Mouse (Mus musculus) heart, embryonic 11.5 days (tissue): ENCODE data around the gene Dlk2. TPM values are rescaled to one million over a fixed set of nuclear protein-coding genes. Genes with fewer than 3 reads are reported as not detected.

Experiments
- ATAC-seq: fragments of 200-750 bp; cut with Nextera tagmentation; replicated peaks from 2 replicates; pipeline ENCODE4 v1.8.0; 2017; ENCODE audit warnings: moderate library complexity; ENCODE audit not compliant: insufficient number of reproducible peaks, low FRiP score, low TSS enrichment
- H3K27ac ChIP-seq: fragments of 300-500 bp; sonication (generic); 2 replicates; pipeline ENCODE4 v1.5.1; 2014; ENCODE audit warnings: mild to moderate bottlenecking, low read depth, low read length
- H3K27me3 ChIP-seq: fragments of 300-500 bp; sonication (generic); 2 replicates; pipeline ENCODE4 v1.6.1; 2014; ENCODE audit warnings: mild to moderate bottlenecking, low read length, mixed read lengths; ENCODE audit not compliant: control insufficient read depth, insufficient read depth
- H3K36me3 ChIP-seq: fragments of 300-500 bp; sonication (generic); 2 replicates; pipeline ENCODE4 v1.6.1; 2014; ENCODE audit warnings: mild to moderate bottlenecking, low read length, moderate library complexity, mixed read lengths; ENCODE audit not compliant: control insufficient read depth, insufficient read depth
- H3K4me1 ChIP-seq: fragments of 300-500 bp; sonication (generic); 2 replicates; pipeline ENCODE4 v1.6.1; 2014; ENCODE audit warnings: low read length; ENCODE audit not compliant: control insufficient read depth, insufficient read depth
- H3K4me2 ChIP-seq: fragments of 300-500 bp; sonication (generic); 2 replicates; pipeline ENCODE4 v1.6.1; 2014; ENCODE audit warnings: mild to moderate bottlenecking, moderate library complexity
- H3K4me3 ChIP-seq: fragments of 300-500 bp; sonication (generic); 2 replicates; pipeline ENCODE4 v1.5.1; 2014; ENCODE audit warnings: low read depth, low read length
- H3K9ac ChIP-seq: fragments of 300-500 bp; sonication (generic); 2 replicates; pipeline ENCODE4 v1.6.1; 2014; ENCODE audit warnings: mild to moderate bottlenecking, low read depth, low read length, moderate library complexity
- H3K9me3 ChIP-seq: fragments of 300-500 bp; sonication (generic); replicated peaks from 2 replicates; pipeline ENCODE4 v1.6.1; 2016; ENCODE audit warnings: low read length; ENCODE audit not compliant: control insufficient read depth
- WGBS: fragments of 180-500 bp; shearing (Covaris S2); extraction: QIAGEN DNeasy Blood & Tissue Kit; methylation state at CpG from one replicate; pipeline ENCODE4 v1.1.7; 2014; ENCODE audit not compliant: insufficient replicate concordance; 5-methylcytosine and 5-hydroxymethylcytosine counted together
- polyA plus RNA-seq: library from polyadenylated mRNA; unstranded; fragments of >200 nt; fragmentation: Nextera tagmentation; extraction: Ambion mirVana; gene quantifications from 2 replicates; pipeline ENCODE4 v1.2.1, GENCODE M21; 2014

Gene Dlk2
- polyA plus RNA-seq, 1 experiment from 2014 or later, result 0.27 TPM

DNA sequence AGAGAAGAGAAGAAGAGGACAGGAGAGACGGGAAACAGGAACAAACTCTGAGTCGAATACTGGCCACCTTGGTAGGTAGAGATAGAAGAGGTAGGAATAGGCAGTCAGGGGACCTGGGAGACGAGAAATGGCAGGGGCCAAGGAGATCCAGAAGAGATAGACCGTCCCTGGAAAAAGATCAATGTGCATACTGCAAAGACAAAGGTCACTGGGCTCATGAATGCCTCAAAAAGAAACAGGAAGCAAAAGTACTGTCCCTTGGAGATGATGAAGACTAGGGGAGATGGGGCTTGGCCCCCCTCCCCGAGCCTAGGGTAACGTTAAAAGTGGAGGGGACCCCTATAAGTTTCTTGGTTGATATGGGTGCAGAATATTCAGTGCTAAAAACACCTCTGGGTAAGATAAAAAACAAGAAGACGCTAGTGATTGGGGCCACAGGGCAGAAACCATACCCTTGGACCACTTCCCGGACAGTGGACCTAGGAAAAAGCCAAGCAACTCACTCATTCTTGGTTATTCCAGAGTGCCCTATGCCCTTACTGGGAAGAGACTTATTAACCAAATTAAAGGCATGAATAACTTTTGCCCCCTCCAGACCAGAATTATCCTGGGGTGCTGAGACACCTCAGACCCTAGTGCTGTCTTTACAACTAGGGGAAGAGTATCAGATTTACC is 53.9 kb downstream of the Dlk2 start:
- Histone ChIP-seq H3K27ac (no peak overlapping the region), H3K9ac (no peak overlapping the region), H3K9me3 (peaks cover 7% of the 10 kb centered on the region; the same call in 1 of the 2 replicates), H3K36me3 (no peaks in the 10 kb centered on the region), H3K4me1 (no peaks in the 10 kb centered on the region), H3K4me2 (no peak overlapping the region), H3K27me3 (no peaks in the 10 kb centered on the region), H3K4me3 (no peak overlapping the region)
- ATAC-seq, result no peak
- WGBS, result 80% methylated on average over 8 of the region's 8 CpGs

Other genes with a start within 250 kb of the Dlk2 start
- 118 and 123 TPM in 2 replicates for gene Mrps18a, start 186.4 kb upstream of the Dlk2 start, polyA plus RNA-seq
- 6.1 and 6.7 TPM in 2 replicates for gene Rsph9, start 153.2 kb upstream of the Dlk2 start, polyA plus RNA-seq
- gene Mad2l1bp, start 143.9 kb upstream of the Dlk2 start, polyA plus RNA-seq, result 38.8 and 39.8 TPM in 2 replicates
- 24.9 and 28.6 TPM in 2 replicates for gene Gtpbp2, start 136.4 kb upstream of the Dlk2 start, polyA plus RNA-seq
- gene Polh, start 94.8 kb upstream of the Dlk2 start, polyA plus RNA-seq, result 12.1 and 12.3 TPM in 2 replicates
- gene Xpo5, start 94.6 kb upstream of the Dlk2 start, polyA plus RNA-seq, result 32.3 and 32.6 TPM in 2 replicates
- 56.0 and 56.1 TPM in 2 replicates for gene Polr1c, start 49.4 kb upstream of the Dlk2 start, polyA plus RNA-seq
- 77.8 and 83.0 TPM in 2 replicates for gene Yipf3, start 49.3 kb upstream of the Dlk2 start, polyA plus RNA-seq
- 0.70 and 0.79 TPM in 2 replicates for gene Lrrc73, start 43.9 kb upstream of the Dlk2 start, polyA plus RNA-seq
- 36.8 and 37.0 TPM in 2 replicates for gene Tjap1, start 14.4 kb upstream of the Dlk2 start, polyA plus RNA-seq
- gene Abcc10, start 30.9 kb downstream of the Dlk2 start, polyA plus RNA-seq, result 3.4 and 4.3 TPM in 2 replicates
- gene Zfp318, start 86.3 kb downstream of the Dlk2 start, polyA plus RNA-seq, result 6.1 and 8.2 TPM in 2 replicates
- gene Crip3, start 131.5 kb downstream of the Dlk2 start, polyA plus RNA-seq, result 0.39 and 0.97 TPM in 2 replicates
- gene Slc22a7, start 141.0 kb downstream of the Dlk2 start, polyA plus RNA-seq, result 0.20 TPM in 1 of 2 replicates, not detected in the other
- gene Ttbk1, start 190.3 kb downstream of the Dlk2 start, polyA plus RNA-seq, result 0.04 and 0.07 TPM in 2 replicates
- gene Dnph1, start 199.3 kb downstream of the Dlk2 start, polyA plus RNA-seq, result 27.9 and 28.4 TPM in 2 replicates
- gene Cul9, start 249.0 kb downstream of the Dlk2 start, polyA plus RNA-seq, result 2.5 and 4.4 TPM in 2 replicates